Mouse (Mus musculus): Measurements from ENCODE around the gene Efnb1. TPM values are rescaled to one million over a fixed set of nuclear protein-coding genes. Genes with fewer than 3 reads are reported as not detected.
A peak's percentile ranks its signal among the peaks of the same experiment; 100 is the strongest.

Gene Efnb1
- polyA plus RNA-seq, 1 experiment from 2014 or later = 33.8 TPM

GRCm38 (mm10) chrX:99141900-99142299 lies 6.0 kb downstream of the Efnb1 start:
- Histone ChIP-seq H3K27ac (replicated peaks) (no peak overlapping the region), H3K9me3 (no peaks in the 10 kb centered on the region), H3K27me3 (replicated peaks; ENCODE audit: low read depth, poor library complexity, severe bottlenecking) (peaks cover 100% of the 10 kb centered on the region), H3K4me1 (peaks cover 56% of the 10 kb centered on the region), H3K4me3 (peak overlapping the region; percentile 76; the same call in 1 of the 2 replicates), H3K36me3 (replicated peaks) (peaks cover 25% of the 10 kb centered on the region)
- DNase-seq (ENCODE audit: low spot score) = no peak

GRCm38 (mm10) chrX:99145561-99145960 lies 9.6 kb downstream of the Efnb1 start:
- peaks cover 59% of the 10 kb centered on the region for H3K36me3 ChIP-seq (replicated peaks)
- H3K9me3 ChIP-seq = no peaks in the 10 kb centered on the region
- peaks cover 53% of the 10 kb centered on the region for H3K4me1 ChIP-seq
- no peak for DNase-seq (ENCODE audit: low spot score)
- peaks cover 97% of the 10 kb centered on the region for H3K27me3 ChIP-seq (replicated peaks; ENCODE audit: low read depth, poor library complexity, severe bottlenecking)
- WGBS = 90% methylated on average over 7 of the region's 7 CpGs
- H3K27ac ChIP-seq (replicated peaks) = no peak overlapping the region
- no peak overlapping the region for H3K4me3 ChIP-seq

DNA sequence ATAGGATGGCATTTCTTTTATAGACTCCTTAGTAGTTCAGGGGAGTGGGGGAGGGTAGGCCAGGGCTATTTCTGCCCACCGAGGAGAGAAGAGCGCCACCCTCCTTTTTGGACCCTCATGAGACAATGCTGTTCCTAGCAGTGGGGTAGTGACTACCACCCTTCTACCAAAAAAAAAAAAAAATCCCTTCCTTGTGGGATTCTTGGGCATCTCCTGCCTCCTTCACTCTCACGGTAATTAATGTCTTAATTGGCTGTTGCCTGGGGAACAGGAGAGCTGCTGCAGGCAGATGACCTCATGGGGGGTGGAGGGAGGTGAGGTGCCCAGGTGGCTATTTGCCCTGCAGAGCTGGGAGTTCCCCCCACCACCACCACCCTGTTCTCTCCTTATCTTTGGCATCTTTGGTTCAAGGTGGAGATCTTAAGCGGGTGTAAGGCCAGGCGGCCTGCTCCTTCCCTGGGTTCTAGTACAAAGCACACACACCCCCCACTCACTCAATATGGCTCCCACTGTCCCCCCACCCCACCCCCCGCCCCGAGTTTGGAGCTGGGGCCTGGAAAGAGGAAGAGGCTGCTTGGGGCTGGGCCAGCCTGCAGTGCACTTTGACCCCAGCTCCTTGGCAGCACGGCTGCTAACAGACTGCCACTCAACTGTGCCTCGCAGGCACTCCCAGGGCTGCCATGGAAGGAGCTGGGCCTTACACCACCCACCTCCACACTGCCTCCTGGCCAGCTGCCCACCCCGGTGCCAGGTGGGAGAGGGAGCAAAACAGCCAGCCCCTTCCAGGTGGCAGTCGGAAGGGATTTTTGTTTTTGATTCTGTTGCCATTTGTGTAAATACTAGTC lies 12.4 kb downstream of the Efnb1 start:
- no peak overlapping the region; the same call in 1 of the 2 replicates for H3K27ac ChIP-seq (replicated peaks)
- WGBS = 43% methylated on average over 11 of the region's 11 CpGs
- H3K4me3 ChIP-seq = no peak overlapping the region
- peaks cover 47% of the 10 kb centered on the region for H3K4me1 ChIP-seq
- H3K9me3 ChIP-seq = no peaks in the 10 kb centered on the region
- H3K27me3 ChIP-seq (replicated peaks; ENCODE audit: low read depth, poor library complexity, severe bottlenecking) = peaks cover 97% of the 10 kb centered on the region
- DNase-seq (ENCODE audit: low spot score) = no peak
- H3K36me3 ChIP-seq (replicated peaks) = peaks cover 65% of the 10 kb centered on the region

DNA sequence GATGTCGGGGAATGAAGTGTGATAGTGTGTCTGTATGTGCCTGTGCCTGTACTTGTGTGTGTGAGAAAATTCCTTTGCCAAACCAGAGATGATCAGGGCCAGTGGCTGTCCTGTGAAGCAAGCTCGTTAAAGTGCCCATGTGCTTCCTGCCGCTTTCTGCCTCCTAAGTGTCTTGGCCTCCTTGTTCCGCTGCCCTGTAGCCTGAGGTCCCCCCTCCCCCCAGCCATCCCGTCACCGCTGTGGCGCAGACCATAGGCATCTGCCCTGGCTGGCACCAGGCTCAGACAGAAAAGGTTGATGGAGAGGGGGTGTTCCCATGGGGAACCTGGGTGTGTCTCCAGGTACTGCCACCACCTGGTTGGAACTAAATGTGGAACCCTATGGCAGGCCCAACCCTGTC lies 13.1 kb downstream of the Efnb1 start:
- Histone ChIP-seq H3K27me3 (replicated peaks; ENCODE audit: low read depth, poor library complexity, severe bottlenecking) (peaks cover 97% of the 10 kb centered on the region), H3K9me3 (no peaks in the 10 kb centered on the region), H3K36me3 (replicated peaks) (peaks cover 65% of the 10 kb centered on the region), H3K4me1 (peaks cover 48% of the 10 kb centered on the region), H3K4me3 (no peak overlapping the region), H3K27ac (replicated peaks) (no peak overlapping the region)
- DNase-seq (ENCODE audit: low spot score) = no peak
- 61% methylated on average over 7 of the region's 7 CpGs for WGBS

- Histone ChIP-seq H3K27me3 (replicated peaks; ENCODE audit: low read depth, poor library complexity, severe bottlenecking) (peaks cover 97% of the 10 kb centered on the region), H3K4me3 (no peak overlapping the region), H3K9me3 (no peaks in the 10 kb centered on the region), H3K4me1 (peaks cover 46% of the 10 kb centered on the region), H3K36me3 (replicated peaks) (peaks cover 60% of the 10 kb centered on the region), H3K27ac (replicated peaks) (no peak overlapping the region)
- WGBS = 84% methylated on average over 2 of the region's 2 CpGs
- DNase-seq (ENCODE audit: low spot score) = no peak
Observed at GRCm38 (mm10) chrX:99149900-99150299, 14.0 kb downstream of the Efnb1 start.

GRCm38 (mm10) chrX:99150712-99151111 lies 14.8 kb downstream of the Efnb1 start:
- Histone ChIP-seq H3K27ac (replicated peaks) (no peak overlapping the region), H3K36me3 (replicated peaks) (peaks cover 52% of the 10 kb centered on the region), H3K27me3 (replicated peaks; ENCODE audit: low read depth, poor library complexity, severe bottlenecking) (peaks cover 97% of the 10 kb centered on the region), H3K4me3 (no peak overlapping the region), H3K4me1 (peaks cover 43% of the 10 kb centered on the region), H3K9me3 (no peaks in the 10 kb centered on the region)
- 69% methylated on average over 3 of the region's 3 CpGs for WGBS
- DNase-seq (ENCODE audit: low spot score) = no peak

DNA sequence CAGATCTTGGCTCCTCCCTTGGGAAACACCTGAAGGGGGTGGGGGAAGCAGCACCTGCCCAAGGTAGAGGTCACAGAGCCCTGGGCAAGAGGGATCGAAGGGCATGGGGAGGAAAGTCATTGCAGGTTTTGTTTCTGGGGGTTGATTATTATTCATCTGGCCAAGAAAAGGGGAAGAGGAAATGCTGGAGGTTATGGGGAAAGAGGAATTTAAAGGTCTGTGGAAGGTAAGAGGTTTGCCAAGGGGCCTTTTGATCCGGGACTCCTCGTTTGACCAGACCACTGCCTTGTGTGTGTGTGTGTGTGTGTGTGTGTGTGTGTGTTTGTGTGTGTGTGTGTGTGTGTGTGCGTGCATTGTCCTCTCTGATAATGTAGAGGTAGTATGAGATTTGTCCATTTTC lies 15.5 kb downstream of the Efnb1 start:
- no peaks in the 10 kb centered on the region for H3K9me3 ChIP-seq
- H3K36me3 ChIP-seq (replicated peaks) = peaks cover 45% of the 10 kb centered on the region
- peaks cover 44% of the 10 kb centered on the region for H3K4me1 ChIP-seq
- no peak for DNase-seq (ENCODE audit: low spot score)
- no peak overlapping the region for H3K27ac ChIP-seq (replicated peaks)
- WGBS = 73% methylated on average over 4 of the region's 4 CpGs
- H3K27me3 ChIP-seq (replicated peaks; ENCODE audit: low read depth, poor library complexity, severe bottlenecking) = peaks cover 97% of the 10 kb centered on the region
- no peak overlapping the region for H3K4me3 ChIP-seq

- 30% methylated on average over 3 of the region's 3 CpGs for WGBS
- no peaks in the 10 kb centered on the region for H3K9me3 ChIP-seq
- peaks cover 97% of the 10 kb centered on the region for H3K27me3 ChIP-seq (replicated peaks; ENCODE audit: low read depth, poor library complexity, severe bottlenecking)
- H3K4me1 ChIP-seq = peaks cover 47% of the 10 kb centered on the region
- no peak overlapping the region for H3K4me3 ChIP-seq
- no peak for DNase-seq (ENCODE audit: low spot score)
- H3K27ac ChIP-seq (replicated peaks) = no peak overlapping the region
- H3K36me3 ChIP-seq (replicated peaks) = peaks cover 38% of the 10 kb centered on the region
Observed at GRCm38 (mm10) chrX:99152141-99152540, 16.2 kb downstream of the Efnb1 start.

- 23% methylated on average over 9 of the region's 9 CpGs for WGBS
- DNase-seq (ENCODE audit: low spot score) = no peak
- no peak overlapping the region for H3K4me3 ChIP-seq
- H3K27ac ChIP-seq (replicated peaks) = no peak overlapping the region
- peaks cover 97% of the 10 kb centered on the region for H3K27me3 ChIP-seq (replicated peaks; ENCODE audit: low read depth, poor library complexity, severe bottlenecking)
- no peaks in the 10 kb centered on the region for H3K9me3 ChIP-seq
- H3K4me1 ChIP-seq = peaks cover 41% of the 10 kb centered on the region
- H3K36me3 ChIP-seq (replicated peaks) = peaks cover 32% of the 10 kb centered on the region
Observed at GRCm38 (mm10) chrX:99152566-99153265, 16.8 kb downstream of the Efnb1 start.

DNA sequence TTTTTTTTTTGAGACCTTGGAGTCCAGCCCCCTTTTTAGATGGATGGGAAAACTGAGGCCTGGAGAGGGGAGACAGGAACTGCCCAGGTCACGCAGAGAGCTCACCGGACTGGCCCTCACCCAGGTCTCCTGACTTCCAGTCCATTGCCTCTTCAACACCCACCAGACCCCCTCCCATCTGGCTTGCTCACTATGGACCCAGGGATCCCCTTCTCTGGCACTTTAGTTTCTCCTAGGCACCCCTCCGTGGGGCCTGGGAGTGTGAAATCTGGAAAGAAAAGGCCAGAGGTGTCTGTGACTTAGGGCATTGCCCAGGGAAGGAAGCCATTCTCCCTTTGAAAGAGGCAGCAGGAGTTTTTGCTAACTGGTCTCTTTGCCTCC lies 17.3 kb downstream of the Efnb1 start:
- Histone ChIP-seq H3K36me3 (replicated peaks) (peaks cover 27% of the 10 kb centered on the region), H3K27me3 (replicated peaks; ENCODE audit: low read depth, poor library complexity, severe bottlenecking) (peaks cover 97% of the 10 kb centered on the region), H3K9me3 (no peaks in the 10 kb centered on the region), H3K4me3 (no peak overlapping the region), H3K4me1 (peaks cover 36% of the 10 kb centered on the region), H3K27ac (replicated peaks) (0 out of 2 replicates have a peak overlapping the region, but pooled peaks have one; percentile 24)
- WGBS = 28% methylated on average over 3 of the region's 3 CpGs
- DNase-seq (ENCODE audit: low spot score) = no peak

DNA sequence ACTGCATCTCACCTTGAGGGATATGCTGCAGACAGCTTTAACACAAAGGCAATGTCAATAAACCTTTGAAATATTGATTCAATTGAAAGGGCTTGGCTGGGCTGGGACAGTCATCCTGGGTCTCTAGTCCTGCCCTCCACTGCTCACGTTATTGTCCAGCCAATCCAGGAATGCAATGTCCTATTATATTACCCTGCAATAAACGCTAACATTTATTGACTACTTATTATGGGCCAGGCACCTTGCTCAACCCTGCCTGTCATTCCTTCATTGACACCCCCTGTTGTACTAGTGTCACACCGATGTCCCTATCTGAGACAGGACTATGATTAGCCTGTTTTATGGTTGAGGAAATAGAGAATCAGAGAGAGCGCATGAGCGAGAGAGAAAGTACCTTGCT lies 18.4 kb downstream of the Efnb1 start:
- no peak overlapping the region for H3K4me3 ChIP-seq
- DNase-seq (ENCODE audit: low spot score) = no peak
- H3K9me3 ChIP-seq = no peaks in the 10 kb centered on the region
- WGBS = 90% methylated on average over 5 of the region's 5 CpGs
- peaks cover 28% of the 10 kb centered on the region for H3K4me1 ChIP-seq
- H3K36me3 ChIP-seq (replicated peaks) = peaks cover 18% of the 10 kb centered on the region
- peaks cover 100% of the 10 kb centered on the region for H3K27me3 ChIP-seq (replicated peaks; ENCODE audit: low read depth, poor library complexity, severe bottlenecking)
- H3K27ac ChIP-seq (replicated peaks) = no peak overlapping the region

- peaks cover 100% of the 10 kb centered on the region for H3K27me3 ChIP-seq (replicated peaks; ENCODE audit: low read depth, poor library complexity, severe bottlenecking)
- H3K36me3 ChIP-seq (replicated peaks) = no peaks in the 10 kb centered on the region
- no peaks in the 10 kb centered on the region for H3K9me3 ChIP-seq
- WGBS = 85% methylated on average over 8 of the region's 8 CpGs
- no peak overlapping the region for H3K4me3 ChIP-seq
- H3K4me1 ChIP-seq = peaks cover 7% of the 10 kb centered on the region; the same call in 1 of the 2 replicates
- no peak overlapping the region for H3K27ac ChIP-seq (replicated peaks)
- DNase-seq (ENCODE audit: low spot score) = no peak
Observed at GRCm38 (mm10) chrX:99159020-99159419, 23.1 kb downstream of the Efnb1 start.

- no peak overlapping the region for H3K27ac ChIP-seq (replicated peaks)
- H3K4me3 ChIP-seq = no peak overlapping the region
- peaks cover 2% of the 10 kb centered on the region; the same call in 1 of the 2 replicates for H3K4me1 ChIP-seq
- DNase-seq (ENCODE audit: low spot score) = no peak
- H3K36me3 ChIP-seq (replicated peaks) = no peaks in the 10 kb centered on the region
- 93% methylated on average over 2 of the region's 2 CpGs for WGBS
- H3K27me3 ChIP-seq (replicated peaks; ENCODE audit: low read depth, poor library complexity, severe bottlenecking) = peaks cover 100% of the 10 kb centered on the region
- H3K9me3 ChIP-seq = no peaks in the 10 kb centered on the region
Observed at GRCm38 (mm10) chrX:99164111-99164510, 28.2 kb downstream of the Efnb1 start.

All from embryonic facial prominence, embryonic 10.5 days (tissue).